Mouse (Mus musculus) cerebellum, adult 8-10 months (tissue): ENCODE data around the gene Bspry.

ENCODE experiments used
- DNase-seq: peaks from one replicate; pipeline ENCODE4 v3.0.0; 2022

Gene Bspry

DNA sequence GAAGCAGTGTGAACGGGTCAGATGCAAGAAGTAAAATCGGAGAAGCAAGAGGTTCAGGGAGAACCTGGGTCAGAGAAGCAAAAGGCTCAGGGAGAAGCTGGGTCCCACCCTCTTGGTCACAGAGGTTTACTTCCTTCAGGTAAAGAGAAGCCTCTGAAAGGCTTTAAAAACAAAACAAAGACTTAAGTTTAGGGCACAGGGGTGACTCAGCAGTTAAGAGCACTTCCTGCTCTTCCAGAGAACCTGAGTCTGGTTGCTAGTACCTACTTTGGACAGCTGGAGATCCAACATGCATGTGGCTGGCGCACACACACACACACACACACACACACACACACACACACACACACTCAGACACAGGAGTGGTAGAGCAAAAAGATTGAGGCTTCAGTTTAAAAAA, 5.1 kb downstream of the Bspry start:
- no peak for DNase-seq

DNA sequence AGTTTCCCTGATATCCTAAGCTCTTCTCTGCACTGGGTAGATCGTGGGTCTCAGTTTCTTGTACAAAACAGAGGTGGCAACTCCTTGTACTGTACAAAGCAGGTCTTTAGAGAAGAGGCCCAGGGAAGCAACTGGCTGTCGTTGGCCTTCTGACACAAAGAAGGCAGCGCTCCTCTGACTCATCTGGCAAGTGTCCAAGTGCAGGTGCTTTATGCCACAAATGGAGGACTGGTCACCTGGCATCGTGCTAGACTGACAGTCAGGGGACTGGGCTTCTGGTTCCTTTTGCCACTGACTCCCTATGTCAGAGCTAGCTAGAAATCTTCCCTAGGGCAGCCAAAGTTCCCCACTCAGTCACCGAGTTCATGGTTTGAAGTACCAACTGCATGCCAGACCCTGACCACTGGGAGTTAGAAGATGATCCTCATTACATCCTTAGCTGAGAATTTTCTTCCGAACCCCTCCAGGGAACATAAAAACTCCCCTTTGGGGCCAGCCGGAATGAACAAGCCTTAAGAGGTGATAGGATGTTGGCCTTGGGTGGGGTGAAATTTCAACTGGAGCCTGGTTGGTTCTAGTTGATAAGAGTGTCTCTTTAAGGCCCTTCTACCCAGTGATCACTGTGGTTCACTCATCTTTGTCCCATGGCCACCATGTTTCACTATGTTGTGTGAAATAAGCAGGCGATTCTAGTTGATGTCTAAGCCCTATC, 5.8 kb downstream of the Bspry start:
- no peak for DNase-seq

DNA sequence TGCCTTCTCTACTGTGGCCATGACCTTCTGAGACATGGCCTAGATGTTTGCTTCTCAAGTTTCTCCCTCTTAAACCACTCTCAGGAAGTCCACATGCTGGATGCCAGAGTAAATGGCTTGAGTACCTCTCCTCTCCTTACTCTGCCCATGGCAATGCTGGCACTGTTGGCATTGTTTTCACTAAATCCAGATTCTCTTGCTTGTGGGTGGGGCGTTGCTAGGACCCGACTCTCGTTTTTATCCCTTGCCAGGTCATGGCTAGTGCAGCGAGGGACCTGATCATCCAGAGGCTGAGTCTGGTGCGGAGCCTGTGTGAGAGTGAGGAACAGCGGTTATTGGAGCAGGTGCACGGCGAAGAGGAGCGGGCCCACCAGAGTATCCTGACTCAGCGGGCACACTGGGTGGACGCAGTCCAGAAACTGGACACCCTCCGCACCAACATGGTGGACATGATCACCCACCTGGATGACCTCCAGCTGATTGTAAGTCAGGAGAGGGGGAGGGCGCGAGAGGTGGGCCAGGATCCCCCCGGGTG, 6.4 kb downstream of the Bspry start:
- DNase-seq = no peak

GRCm38 (mm10) chr4:62487172-62487571, 7.3 kb downstream of the Bspry start:
- DNase-seq = no peak

DNA sequence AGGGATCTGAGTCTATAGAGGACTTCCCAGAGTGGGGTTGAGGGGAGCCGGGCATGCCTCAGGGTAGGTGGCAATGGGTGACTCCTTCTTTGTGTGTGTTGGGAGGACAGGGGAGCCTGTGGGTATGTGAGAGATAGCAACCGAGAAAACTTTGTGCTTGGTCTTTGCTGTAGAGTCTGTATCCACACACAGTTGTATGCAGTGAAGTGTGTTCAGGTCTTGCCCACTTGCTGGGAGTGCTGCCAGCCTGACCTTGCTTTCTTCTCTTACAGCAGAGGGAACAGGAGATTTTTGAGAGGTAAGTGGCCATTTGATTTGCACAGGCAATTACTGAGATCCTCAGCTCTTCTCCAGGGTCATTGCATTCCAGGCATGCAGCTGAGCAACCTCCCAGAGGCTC, 8.1 kb downstream of the Bspry start:
- no peak for DNase-seq

GRCm38 (mm10) chr4:62492682-62493081, 12.8 kb downstream of the Bspry start:
- no peak for DNase-seq

- no peak for DNase-seq
Measured at GRCm38 (mm10) chr4:62494230-62494629, 14.4 kb downstream of the Bspry start.

DNA sequence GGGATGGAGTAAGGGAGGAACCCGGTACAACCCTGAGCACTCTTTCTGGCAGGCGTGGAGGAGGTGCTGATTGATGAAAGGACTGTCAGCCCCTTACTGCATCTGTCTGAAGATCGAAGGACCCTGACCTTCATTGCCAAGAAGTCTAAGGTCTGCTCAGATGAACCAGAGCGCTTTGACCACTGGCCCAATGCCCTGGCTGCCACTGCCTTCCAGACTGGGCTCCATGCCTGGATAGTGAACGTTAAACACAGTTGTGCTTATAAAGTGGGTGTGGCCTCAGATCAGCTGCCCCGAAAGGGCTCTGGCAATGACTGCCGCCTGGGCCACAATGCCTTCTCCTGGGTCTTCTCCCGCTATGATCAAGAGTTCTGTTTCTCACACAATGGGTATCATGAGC, 16.1 kb downstream of the Bspry start:
- DNase-seq = no peak

- DNase-seq = no peak
Measured at GRCm38 (mm10) chr4:62496815-62497214, 17.0 kb downstream of the Bspry start.

GRCm38 (mm10) chr4:62500799-62501198, 20.9 kb downstream of the Bspry start:
- no peak for DNase-seq

DNA sequence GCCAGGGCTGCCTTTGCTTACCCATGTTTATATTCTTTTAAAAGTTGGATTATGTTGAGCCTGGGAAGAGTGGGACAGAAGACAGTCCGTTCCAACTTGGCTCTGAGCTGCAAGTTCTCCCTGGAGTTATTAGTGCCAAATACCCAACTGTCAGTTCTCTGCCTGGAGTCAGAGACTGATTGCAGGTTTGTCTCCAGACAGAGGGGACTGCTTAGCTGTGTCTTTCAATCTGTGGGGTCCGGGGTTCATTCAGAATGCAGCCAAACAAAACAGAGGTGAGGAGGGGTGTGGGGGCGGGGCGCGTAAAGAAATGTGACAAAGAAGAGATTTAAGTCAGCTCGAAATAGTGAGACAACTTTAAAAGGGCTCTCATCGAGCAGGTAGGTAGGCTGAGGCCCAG, 21.7 kb downstream of the Bspry start:
- DNase-seq = no peak

GRCm38 (mm10) chr4:62501964-62502732, 22.3 kb downstream of the Bspry start:
- peak; percentile 89 for DNase-seq

DNA sequence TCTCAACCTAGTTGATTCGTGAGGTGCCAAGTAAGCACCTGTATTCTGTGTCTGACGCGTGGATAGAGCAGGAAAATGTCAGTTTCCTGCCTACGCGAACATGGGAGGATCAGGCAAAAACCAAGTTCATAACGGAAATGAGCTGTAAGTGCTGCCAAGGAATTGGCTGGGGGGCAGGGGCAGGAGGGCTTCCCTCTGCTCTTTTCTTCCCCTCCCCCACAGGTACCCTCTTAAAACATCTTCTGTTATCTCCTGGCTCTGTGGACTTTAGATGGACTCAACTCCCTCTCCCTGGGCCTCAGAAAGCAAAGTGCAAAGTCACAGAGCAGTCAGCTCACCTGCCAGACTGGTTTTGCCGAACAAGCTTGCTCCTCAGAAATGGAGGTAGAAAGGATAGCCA, 23.1 kb downstream of the Bspry start:
- no peak for DNase-seq

DNA sequence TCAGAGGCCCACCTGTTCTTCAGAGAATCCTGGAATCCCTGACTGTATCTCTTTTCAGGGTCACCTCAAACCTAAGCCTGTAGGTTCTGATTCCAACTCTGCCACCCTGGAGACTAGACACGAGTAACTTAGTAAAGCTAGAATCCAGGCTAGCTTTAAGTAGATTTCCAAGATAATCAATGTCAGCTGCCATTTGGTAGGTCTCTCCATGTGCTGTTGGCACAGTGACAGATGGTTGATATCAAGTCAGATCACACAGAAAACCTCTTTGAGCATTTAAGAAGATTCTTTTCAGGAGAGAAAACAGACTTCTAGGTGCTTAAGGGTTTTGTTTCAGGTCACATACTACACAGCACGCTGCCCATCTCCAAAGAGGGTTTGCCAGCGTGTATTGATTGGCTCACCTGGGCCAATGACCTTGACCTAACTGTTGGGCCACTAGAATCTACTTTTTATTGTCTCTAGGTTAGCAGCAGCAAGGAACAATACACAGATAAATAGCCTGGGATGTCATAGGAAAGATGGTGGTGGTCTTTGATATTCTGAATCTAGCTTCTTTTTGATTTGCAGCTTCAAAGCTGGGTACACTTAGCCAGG, 23.6 kb downstream of the Bspry start, which contains the start of gene Hdhd3:
Hdhd3 (minus strand) TSS at position 94 of the 597 bp plus-strand sequence.
- DNase-seq = no peak

- no peak for DNase-seq
Measured at GRCm38 (mm10) chr4:62505991-62506390, 26.1 kb downstream of the Bspry start.

GRCm38 (mm10) chr4:62506798-62507197, 26.9 kb downstream of the Bspry start:
- peak; percentile 52 for DNase-seq

DNA sequence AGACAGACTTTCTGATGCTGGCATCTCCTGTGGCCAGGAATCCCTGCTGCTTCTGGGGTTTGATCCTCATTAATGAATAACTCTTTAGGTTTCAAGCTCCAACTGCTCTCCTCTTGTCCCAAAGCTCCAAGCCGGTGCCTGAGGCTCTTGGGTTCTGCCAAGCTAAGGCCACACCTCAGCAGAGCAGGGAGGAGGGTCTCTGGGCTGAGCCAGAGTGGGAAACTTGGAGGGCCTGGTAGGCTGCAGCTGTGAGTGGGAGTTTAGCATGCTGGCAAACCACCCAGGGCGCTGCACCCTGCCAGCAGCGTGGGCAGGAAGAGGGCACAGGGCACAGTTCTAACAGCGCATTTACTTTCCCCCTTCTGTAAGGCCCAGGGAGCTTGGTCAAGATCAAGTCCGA, 29.0 kb downstream of the Bspry start:
- DNase-seq = no peak

GRCm38 (mm10) chr4:62509946-62510345, 30.1 kb downstream of the Bspry start:
- no peak for DNase-seq

GRCm38 (mm10) chr4:62513998-62514506, 34.2 kb downstream of the Bspry start:
- DNase-seq = no peak

DNA sequence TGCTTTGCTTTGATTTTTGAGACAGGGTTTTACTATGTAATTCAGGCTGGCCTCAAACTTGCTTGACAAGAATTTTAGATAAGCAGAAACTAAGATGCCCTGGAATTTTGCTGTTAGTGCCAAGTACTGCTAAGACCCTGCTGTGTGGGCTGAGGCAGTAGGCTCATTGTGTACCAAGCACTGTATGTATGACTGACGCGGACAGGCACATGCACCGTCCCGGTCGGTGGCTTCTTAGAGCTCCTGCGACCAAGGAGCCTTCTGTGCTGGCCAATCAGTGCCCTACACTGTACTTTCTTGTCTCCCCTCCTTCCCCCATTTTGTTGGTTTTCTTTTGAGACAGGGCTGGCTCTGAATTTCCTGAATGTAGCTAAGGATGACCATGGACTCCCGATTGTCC, 35.1 kb downstream of the Bspry start:
- DNase-seq = no peak

DNA sequence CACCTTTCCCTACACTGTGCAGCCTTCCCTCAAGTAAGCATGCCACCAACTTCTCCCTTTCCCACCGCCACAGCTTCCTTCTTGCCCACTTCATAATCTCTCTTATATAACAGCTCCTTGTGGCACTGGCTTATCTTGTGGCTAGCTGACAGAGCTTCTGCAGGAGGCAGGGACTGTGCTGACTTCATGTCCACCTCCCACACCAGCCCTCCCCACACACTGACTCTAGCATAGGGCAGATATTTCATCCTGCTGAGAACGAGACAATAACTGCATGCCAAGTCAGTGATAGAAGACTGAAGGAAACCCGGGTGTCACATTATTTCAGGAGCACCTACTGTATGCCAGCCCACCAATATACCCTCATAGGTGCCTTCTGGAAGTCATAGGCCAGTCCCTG, 35.6 kb downstream of the Bspry start:
- DNase-seq = no peak

GRCm38 (mm10) chr4:62516079-62516478, 36.2 kb downstream of the Bspry start:
- peak; percentile 60 for DNase-seq

DNA sequence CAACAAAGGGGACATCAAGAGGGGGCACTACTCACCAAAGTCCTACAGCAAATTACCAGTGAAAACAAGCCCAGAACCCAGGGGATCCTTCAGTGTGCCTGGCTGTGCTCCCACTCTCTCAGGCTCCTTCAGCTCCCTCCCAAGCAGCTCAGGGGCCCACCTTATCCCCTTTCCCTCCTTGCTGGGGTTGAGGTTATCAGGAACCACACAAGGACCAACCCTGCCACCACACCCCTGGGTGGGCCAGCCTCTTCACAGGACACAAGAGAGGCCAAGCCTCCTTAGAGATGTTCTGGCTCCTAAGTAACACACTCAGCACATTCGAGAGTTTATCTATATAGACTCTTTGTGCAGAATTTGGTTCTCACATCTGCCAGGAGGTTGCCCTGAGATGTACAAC, 36.7 kb downstream of the Bspry start:
- DNase-seq = no peak

DNA sequence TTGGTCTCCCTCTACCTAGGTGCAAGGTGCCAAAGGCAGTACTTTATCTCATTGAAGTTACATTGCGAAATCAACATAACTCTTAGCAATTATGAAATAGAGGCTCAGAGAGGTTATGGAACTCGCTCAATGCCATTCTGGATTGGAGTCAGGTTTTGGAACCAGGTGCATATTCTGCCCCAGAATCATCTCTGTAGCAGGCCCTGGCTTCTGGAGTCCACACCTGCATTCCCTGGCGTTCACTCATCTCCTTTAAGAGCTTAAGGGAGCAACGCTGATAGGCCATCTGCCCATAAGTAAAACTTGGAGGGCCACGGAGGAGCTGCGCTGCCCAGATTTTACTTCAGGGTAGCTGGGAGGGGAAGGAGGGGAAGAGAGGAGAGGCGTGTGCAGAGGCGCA, 37.2 kb downstream of the Bspry start:
- no peak for DNase-seq
